Mouse (Mus musculus) forebrain, embryonic 15.5 days (tissue): ENCODE results near the gene Radil. TPM values are rescaled to one million over a fixed set of nuclear protein-coding genes. Genes with fewer than 3 reads are reported as not detected.

Experiments used
- ATAC-seq: fragments of 200-750 bp; cut with Nextera tagmentation; replicated peaks from 2 replicates; pipeline ENCODE4 v1.8.0; 2017; ENCODE audit warnings: mild to moderate bottlenecking, moderate TSS enrichment, moderate library complexity
- H3K27ac ChIP-seq: fragments of 300-500 bp; sonication (generic); replicated peaks from 2 replicates; pipeline ENCODE4 v1.5.1; 2015; ENCODE audit warnings: mild to moderate bottlenecking, inconsistent platforms
- H3K27me3 ChIP-seq: fragments of 300-500 bp; sonication (generic); 2 replicates; pipeline ENCODE4 v1.6.1; 2015; ENCODE audit warnings: inconsistent platforms
- H3K36me3 ChIP-seq: fragments of 300-500 bp; sonication (generic); 2 replicates; pipeline ENCODE4 v1.6.1; 2015; ENCODE audit warnings: mild to moderate bottlenecking, inconsistent platforms
- H3K4me1 ChIP-seq: fragments of 300-500 bp; sonication (generic); 2 replicates; pipeline ENCODE4 v1.6.1; 2015; ENCODE audit warnings: inconsistent platforms
- H3K4me2 ChIP-seq: fragments of 300-500 bp; sonication (generic); replicated peaks from 2 replicates; pipeline ENCODE4 v1.6.1; 2015; ENCODE audit warnings: mild to moderate bottlenecking, inconsistent platforms
- H3K4me3 ChIP-seq: fragments of 300-500 bp; sonication (generic); 2 replicates; pipeline ENCODE4 v1.5.1; 2015; ENCODE audit warnings: mild to moderate bottlenecking, inconsistent platforms
- H3K9ac ChIP-seq: fragments of 300-500 bp; sonication (generic); replicated peaks from 2 replicates; pipeline ENCODE4 v1.6.1; 2015; ENCODE audit warnings: mild to moderate bottlenecking, inconsistent platforms
- H3K9me3 ChIP-seq: fragments of 300-500 bp; sonication (generic); 2 replicates; pipeline ENCODE4 v1.6.1; 2016; ENCODE audit warnings: inconsistent platforms
- WGBS: fragments of 180-500 bp; shearing (Covaris S2); methylation state at CpG from one replicate; pipeline ENCODE4 v1.1.7; 2015; ENCODE audit warnings: mixed read lengths; 5-methylcytosine and 5-hydroxymethylcytosine counted together
- polyA plus RNA-seq: library from polyadenylated mRNA; unstranded; fragments of >200 nt; fragmentation: Nextera tagmentation; extraction: Ambion mirVana; gene quantifications from 2 replicates; pipeline ENCODE4 v1.2.1, GENCODE M21; 2015

Radil gene
- polyA plus RNA-seq, 1 experiment from 2014 or later = 11.0 TPM

DNA sequence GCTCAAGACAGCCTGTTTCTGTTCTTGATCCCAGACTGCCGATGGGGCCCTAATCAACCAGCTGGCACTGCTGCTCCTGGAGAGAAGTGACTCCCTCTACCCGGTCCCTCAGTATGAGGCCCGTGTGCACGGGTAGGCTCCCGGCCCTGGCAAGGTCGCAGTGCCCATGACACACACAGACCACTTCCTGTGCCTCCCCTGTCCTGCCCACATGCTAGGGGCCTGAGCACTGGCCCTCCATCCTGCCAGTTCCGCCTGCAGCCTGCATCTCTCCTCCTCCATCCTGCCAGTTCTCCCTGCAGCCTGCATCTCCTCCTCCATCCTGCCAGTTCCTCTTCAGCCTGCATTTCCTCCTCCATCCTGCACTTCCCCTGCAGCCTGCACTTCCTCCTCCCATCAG, 75.2 kb downstream of the Radil start:
- Histone ChIP-seq H3K4me1 (peaks cover 8% of the 10 kb centered on the region), H3K9ac (no peak overlapping the region), H3K27me3 (no peaks in the 10 kb centered on the region), H3K36me3 (0 out of 2 replicates have a peak, but pooled peaks cover 8% of the 10 kb centered on the region), H3K9me3 (no peaks in the 10 kb centered on the region), H3K27ac (no peak overlapping the region), H3K4me3 (no peak overlapping the region), H3K4me2 (no peak overlapping the region)
- no peak for ATAC-seq
- 83% methylated on average over 7 of the region's 7 CpGs for WGBS

DNA sequence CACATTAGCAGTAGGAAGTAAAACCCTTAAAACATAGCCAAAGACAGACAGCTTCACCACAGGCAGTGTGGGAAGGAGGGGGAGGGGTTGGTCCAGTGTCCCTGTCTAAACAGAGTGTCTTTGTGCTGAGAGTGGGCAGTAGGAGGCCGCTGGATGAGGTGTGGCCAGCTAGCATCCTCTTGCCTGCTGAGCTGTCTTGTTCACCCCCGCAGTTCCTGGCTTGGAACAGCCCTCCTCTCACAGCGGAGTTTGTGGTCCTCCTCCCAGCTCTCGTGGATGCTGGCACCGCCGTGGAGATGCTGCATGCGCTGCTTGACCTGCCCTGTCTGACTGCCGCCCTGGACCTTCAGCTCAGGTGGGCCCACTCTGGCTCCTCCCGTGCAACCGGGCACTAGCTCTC, 77.2 kb downstream of the Radil start:
- whole genome bisulfite sequencing = 62% methylated on average over 10 of the region's 10 CpGs
- H3K9ac ChIP-seq = no peak overlapping the region

DNA sequence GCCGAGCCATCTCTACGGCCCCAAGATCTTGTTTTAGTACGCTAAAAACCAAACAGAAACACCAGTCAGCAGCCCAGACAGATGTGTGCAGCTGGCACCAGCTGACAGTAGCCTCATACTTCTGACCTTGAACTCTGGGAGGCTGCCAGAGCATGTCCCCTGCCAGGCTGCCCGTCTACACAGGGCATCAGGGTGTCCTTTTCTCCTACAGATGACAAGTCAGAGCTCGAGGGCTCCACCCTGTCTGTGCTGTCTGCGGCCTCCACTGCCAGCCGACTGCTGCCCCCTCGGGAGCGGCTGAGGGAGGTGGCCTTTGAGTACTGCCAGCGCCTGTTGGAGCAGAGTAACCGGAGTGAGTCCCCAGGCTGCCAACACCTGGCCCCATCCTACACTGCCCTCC, 81.1 kb downstream of the Radil start:
- no peak overlapping the region for H3K4me2 ChIP-seq
- WGBS = 94% methylated on average over 11 of the region's 11 CpGs
- H3K9me3 ChIP-seq = no peaks in the 10 kb centered on the region
- H3K9ac ChIP-seq = no peak overlapping the region
- no peak overlapping the region for H3K4me3 ChIP-seq
- H3K4me1 ChIP-seq = peaks cover 5% of the 10 kb centered on the region
- no peak overlapping the region for H3K27ac ChIP-seq
- ATAC-seq = no peak
- no peaks in the 10 kb centered on the region for H3K27me3 ChIP-seq
- peaks cover 29% of the 10 kb centered on the region; the same call in 1 of the 2 replicates for H3K36me3 ChIP-seq

More for the DNA sequence above, 77.2 kb downstream of the Radil start:
- H3K27ac ChIP-seq = no peak overlapping the region
- H3K27me3 ChIP-seq = no peaks in the 10 kb centered on the region
- H3K9me3 ChIP-seq = no peaks in the 10 kb centered on the region
- no peak overlapping the region for H3K4me3 ChIP-seq
- no peaks in the 10 kb centered on the region for H3K4me1 ChIP-seq
- H3K36me3 ChIP-seq = peaks cover 22% of the 10 kb centered on the region; the same call in 1 of the 2 replicates
- no peak overlapping the region for H3K4me2 ChIP-seq
- ATAC-seq = no peak

DNA sequence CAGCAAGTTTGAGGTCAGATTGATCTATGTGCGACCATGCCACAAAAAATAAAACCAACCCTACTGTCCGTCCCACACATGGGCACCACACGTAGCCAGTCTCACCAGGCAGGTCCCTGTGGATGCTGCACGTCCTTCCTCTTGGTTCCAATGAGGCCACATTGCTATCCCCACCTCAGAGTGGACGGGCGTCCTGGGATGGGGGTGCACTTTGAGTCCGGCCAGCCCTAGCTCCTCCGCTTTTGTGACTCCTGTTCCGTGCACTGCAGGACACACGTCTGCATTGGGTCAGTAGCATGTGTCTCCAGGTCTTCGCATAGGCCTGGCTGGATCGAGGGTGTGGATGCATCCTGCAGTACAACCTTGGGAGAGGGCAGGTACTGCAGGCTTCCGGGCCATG, 82.5 kb downstream of the Radil start:
- ATAC-seq = no peak
- WGBS = 91% methylated on average over 13 of the region's 13 CpGs
- no peaks in the 10 kb centered on the region for H3K9me3 ChIP-seq
- H3K4me2 ChIP-seq = no peak overlapping the region
- no peaks in the 10 kb centered on the region for H3K27me3 ChIP-seq
- no peak overlapping the region for H3K27ac ChIP-seq
- H3K9ac ChIP-seq = no peak overlapping the region
- peaks cover 29% of the 10 kb centered on the region; the same call in 1 of the 2 replicates for H3K36me3 ChIP-seq
- no peak overlapping the region for H3K4me3 ChIP-seq
- H3K4me1 ChIP-seq = peaks cover 12% of the 10 kb centered on the region

DNA sequence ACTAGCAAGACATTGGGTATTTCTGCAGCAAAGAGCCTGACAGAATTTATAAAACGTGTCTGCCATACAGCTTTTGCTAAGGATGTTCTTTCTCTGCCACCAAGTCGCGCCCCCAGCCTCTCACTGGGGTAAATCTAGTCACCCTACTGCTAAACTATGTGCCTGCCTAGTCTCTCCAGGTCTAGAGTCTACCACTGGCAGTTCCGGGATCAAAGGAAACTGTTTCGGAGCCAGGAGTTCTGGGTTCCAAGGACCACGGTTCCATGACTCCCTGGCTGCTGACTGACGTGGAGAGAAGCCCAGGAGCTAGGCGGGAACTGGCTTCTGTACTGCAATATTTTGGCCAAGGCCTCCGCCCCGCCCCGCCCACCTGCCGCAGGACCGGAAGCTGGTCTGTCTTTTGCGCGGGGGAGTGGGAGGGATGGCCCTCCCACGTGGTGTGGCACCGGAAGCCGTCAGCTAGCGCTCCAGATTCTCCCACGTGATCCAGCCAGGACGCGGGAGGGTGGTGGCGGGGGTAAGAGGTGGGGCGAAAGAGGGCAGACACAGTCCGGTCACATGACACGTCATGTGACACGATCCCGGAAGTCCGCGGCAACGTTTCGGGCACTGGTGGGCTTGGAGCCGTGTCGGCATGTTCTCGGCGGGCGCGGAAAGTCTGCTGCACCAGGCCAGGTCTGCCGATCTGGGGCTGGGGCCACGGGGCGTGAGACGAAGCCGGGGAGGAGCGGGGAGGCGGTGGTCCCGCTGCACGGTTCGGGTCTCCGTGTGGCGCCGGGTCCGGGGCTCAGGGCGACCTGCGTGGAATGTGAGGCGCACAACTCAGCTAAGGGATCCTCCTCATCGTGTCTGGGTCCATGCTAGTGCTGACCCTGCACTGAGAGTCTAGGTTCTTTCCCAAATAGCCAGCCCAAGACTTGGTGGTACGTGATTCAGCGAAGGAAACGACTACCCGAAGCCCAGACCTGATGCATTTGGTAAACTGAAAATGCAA, 87.1 kb downstream of the Radil start, which contains the start of gene Ap5z1:
TSS of gene Ap5z1 (plus strand) at position 484 of the 994 bp plus-strand sequence.
- H3K4me2 ChIP-seq = peak within 1 kb of the TSS; percentile 63
- H3K9me3 ChIP-seq = no peaks in the 10 kb centered on the region
- peaks cover 9% of the 10 kb centered on the region; the same call in 1 of the 2 replicates for H3K36me3 ChIP-seq
- peaks cover 17% of the 10 kb centered on the region for H3K4me1 ChIP-seq
- peak; percentile 89 for ATAC-seq
- peak within 1 kb of the TSS; percentile 92 for H3K27ac ChIP-seq
- H3K4me3 ChIP-seq = peak within 1 kb of the TSS; percentile 61
- no peaks in the 10 kb centered on the region for H3K27me3 ChIP-seq
- peak within 1 kb of the TSS; percentile 55 for H3K9ac ChIP-seq
- 1% methylated on average over 60 of the region's 60 CpGs for WGBS

DNA sequence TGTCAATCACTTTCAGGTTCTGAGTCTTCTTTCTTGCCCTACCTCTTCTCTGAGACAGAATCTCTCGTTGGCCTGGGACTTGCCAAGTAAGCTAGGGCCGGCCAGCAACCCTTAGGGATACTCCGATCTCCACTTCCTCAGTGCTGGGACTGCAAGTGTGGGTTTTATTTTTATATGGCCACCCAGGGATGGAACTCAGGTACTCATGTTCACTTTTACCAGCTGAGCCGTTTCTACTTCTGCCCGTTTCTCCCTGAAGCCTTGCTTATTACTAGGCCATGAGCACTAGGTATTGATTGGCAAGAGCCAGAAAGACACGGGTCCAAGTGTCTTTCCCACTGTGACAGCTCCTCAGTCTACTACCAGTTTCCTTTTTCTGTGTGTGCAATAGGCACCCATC, 87.9 kb downstream of the Radil start:
- ATAC-seq = no peak; the same call in 1 of the 2 replicates
- Histone ChIP-seq H3K27me3 (no peaks in the 10 kb centered on the region), H3K9me3 (no peaks in the 10 kb centered on the region), H3K4me3 (peak overlapping the region; percentile 61), H3K9ac (peak overlapping the region; percentile 51; the same call in 1 of the 2 replicates), H3K27ac (peak overlapping the region; percentile 92), H3K4me1 (peaks cover 17% of the 10 kb centered on the region), H3K36me3 (peaks cover 10% of the 10 kb centered on the region; the same call in 1 of the 2 replicates), H3K4me2 (peak overlapping the region; percentile 63)
- 85% methylated on average over 6 of the region's 6 CpGs for WGBS

DNA sequence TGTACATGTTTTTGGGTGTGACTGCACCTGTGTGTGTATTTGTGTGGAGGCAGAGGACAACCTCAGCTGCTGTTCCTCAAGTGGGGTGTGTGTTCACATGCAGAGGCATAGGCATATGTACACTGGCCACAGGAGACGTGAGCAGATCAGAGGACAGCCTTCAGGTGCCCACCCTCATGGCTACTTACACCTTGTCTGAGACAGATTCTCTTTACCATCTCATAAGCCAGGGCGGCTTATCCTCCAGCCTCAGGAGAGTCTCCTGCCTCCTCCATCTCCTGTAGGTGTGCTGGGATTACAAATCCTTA, 88.3 kb downstream of the Radil start:
- ATAC-seq = no peak

DNA sequence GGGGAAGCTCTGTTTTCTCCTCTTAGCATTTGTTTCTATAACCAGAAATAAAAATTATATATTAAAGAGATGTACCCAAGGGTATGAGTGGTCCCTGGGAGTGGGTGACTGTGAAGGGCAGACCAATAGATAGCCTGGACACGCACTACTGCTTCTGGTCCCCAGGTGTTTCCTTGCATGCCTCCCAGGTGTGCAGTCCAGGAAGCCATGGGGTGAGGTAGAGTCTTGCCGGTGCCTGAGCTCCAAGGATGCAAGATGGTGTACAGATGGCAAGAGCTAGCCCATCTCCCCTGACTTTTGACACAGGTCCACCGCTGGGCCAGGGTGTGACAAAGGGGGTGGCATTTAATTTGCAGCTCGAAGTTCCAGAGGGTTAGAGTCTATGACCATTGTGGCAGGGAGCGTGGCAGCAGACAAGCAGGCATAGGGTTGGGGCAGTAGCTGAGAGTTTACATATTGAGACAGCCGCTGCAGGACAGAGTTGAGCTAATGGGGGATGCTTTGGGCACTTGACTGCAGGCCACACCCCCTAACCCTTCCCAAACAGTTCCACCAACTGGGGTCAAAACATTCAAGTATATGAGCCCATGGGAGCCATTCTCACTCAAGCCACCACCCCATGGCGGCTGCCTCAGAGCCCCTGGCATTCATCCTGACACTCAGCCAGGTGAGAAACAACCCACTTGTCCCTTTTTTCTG, 88.8 kb downstream of the Radil start:
- Histone ChIP-seq H3K9ac (no peak overlapping the region), H3K4me2 (no peak overlapping the region), H3K9me3 (no peaks in the 10 kb centered on the region), H3K4me3 (no peak overlapping the region), H3K27ac (no peak overlapping the region), H3K27me3 (no peaks in the 10 kb centered on the region), H3K4me1 (peaks cover 17% of the 10 kb centered on the region), H3K36me3 (peaks cover 17% of the 10 kb centered on the region)
- ATAC-seq = no peak
- 97% methylated on average over 7 of the region's 7 CpGs for WGBS

More for the DNA sequence above, 88.3 kb downstream of the Radil start:
- Histone ChIP-seq H3K4me2 (no peak overlapping the region), H3K27me3 (no peaks in the 10 kb centered on the region), H3K9ac (no peak overlapping the region), H3K36me3 (peaks cover 13% of the 10 kb centered on the region; the same call in 1 of the 2 replicates), H3K4me1 (peaks cover 17% of the 10 kb centered on the region), H3K4me3 (no peak overlapping the region), H3K27ac (peak overlapping the region; percentile 92; the same call in 1 of the 2 replicates), H3K9me3 (no peaks in the 10 kb centered on the region)
- WGBS = 95% methylated on average over 2 of the region's 2 CpGs

DNA sequence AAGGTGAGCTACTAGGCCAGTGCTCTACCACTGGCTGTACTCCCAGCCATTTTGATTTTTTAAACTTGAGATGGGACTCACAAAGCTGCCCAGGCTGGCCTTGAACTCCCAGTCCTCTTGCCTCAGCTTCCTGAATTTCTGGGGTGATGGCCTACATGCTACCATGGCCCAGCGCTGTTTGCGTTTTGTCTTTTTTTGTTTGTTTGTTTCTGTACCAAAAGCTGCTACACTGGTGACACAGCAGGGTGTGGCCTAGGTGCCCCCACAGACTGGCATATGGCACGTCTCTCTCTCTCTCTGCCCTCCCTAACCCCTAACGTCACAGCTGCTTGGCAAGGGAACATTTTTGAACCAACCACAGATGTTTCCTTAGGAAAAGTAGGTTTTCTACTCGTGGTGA, 91.1 kb downstream of the Radil start:
- no peak overlapping the region for H3K9ac ChIP-seq
- no peak overlapping the region for H3K4me2 ChIP-seq
- H3K36me3 ChIP-seq = peaks cover 35% of the 10 kb centered on the region
- no peak for ATAC-seq
- no peak overlapping the region for H3K4me3 ChIP-seq
- WGBS = 80% methylated on average over 5 of the region's 5 CpGs
- peaks cover 13% of the 10 kb centered on the region for H3K4me1 ChIP-seq
- no peak overlapping the region for H3K27ac ChIP-seq
- H3K9me3 ChIP-seq = no peaks in the 10 kb centered on the region
- H3K27me3 ChIP-seq = no peaks in the 10 kb centered on the region

DNA sequence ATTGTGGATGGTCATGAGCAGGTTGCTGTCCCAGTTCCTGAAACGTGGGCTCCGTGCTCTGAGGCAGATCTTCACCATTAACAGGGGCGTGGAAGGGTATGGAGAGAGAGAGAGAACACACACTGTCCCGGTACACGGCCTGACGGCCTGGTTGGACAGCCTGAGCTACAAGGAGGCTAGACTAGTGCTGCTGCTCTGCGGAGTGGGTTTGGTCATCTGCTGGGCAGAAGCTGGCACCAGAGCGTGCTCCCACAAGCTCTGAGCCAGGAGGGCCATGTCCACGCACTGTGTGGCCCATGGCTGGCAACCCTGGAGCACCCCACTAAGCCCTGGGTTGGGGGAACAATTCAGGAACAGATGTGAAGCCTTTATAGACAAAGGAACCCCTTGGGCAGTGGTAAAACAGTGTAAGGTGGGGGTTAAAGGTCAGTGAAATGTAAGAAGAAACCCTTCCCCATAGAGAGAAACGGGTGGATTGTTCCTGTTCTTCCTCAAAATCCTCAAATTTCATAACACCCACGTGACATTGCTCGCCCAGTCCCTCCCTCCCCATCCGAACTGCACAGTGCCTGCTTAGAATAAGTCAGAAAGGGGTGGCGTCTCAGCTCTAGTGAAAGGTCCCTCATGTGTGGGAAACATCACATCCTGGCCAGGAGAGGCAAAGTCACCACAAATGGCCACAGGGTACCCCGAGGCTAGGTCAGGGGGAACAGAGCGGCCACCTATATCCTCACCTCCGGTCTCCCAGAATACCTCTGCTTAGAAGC, 91.9 kb downstream of the Radil start:
- Histone ChIP-seq H3K27me3 (no peaks in the 10 kb centered on the region), H3K4me1 (peaks cover 6% of the 10 kb centered on the region), H3K9me3 (no peaks in the 10 kb centered on the region), H3K4me3 (no peak overlapping the region), H3K4me2 (no peak overlapping the region), H3K36me3 (peaks cover 43% of the 10 kb centered on the region), H3K27ac (no peak overlapping the region), H3K9ac (no peak overlapping the region)
- ATAC-seq = no peak
- WGBS = 92% methylated on average over 17 of the region's 17 CpGs

DNA sequence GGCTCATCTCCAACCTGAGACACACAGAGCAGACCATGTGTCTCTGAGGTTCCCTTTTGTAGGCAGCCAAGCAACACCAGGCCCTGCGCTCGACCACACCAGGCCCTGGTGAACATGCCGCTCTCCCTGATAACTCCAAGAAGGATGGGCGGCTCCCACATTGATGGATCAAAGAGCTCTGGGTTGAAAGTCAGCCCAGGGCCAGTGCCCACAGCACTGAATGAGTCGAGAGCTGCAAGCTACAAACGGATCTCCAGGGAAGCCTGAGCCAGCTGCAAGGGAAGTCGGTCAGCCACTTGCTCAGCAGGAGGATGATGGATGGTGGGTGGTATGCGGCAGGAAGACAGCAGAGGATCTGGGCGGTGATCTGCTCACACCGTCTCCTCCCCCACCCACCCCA, 93.6 kb downstream of the Radil start:
- WGBS = 84% methylated on average over 10 of the region's 10 CpGs
- no peak overlapping the region for H3K9ac ChIP-seq
- no peaks in the 10 kb centered on the region for H3K27me3 ChIP-seq
- ATAC-seq = no peak
- H3K4me3 ChIP-seq = no peak overlapping the region
- peaks cover 54% of the 10 kb centered on the region for H3K36me3 ChIP-seq
- no peaks in the 10 kb centered on the region for H3K9me3 ChIP-seq
- no peak overlapping the region for H3K27ac ChIP-seq
- no peak overlapping the region for H3K4me2 ChIP-seq
- H3K4me1 ChIP-seq = no peaks in the 10 kb centered on the region
